Mouse (Mus musculus): ENCODE data around the gene Rps19bp1.

Gene Rps19bp1

DNA sequence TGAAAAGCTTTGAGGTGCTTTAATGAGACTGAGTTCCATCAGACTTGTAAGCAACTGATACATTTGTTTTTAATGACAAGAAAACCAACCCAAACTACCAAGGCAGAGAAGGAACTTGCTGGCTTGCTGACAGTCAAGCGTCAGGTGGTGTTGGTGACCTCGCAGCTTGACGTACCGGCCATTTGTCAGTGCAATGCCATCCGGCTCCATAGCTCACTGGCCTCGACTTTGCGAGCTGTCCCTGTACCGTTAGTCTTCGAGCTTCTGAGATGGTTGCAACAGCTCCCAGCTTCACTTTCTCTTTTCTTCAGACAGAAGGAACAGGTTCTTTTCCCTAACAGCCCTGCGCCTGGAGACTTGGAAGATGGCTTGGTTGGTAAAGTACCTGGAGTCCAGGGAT, 46.6 kb downstream of the Rps19bp1 start:
- DNase-seq: no peak

DNA sequence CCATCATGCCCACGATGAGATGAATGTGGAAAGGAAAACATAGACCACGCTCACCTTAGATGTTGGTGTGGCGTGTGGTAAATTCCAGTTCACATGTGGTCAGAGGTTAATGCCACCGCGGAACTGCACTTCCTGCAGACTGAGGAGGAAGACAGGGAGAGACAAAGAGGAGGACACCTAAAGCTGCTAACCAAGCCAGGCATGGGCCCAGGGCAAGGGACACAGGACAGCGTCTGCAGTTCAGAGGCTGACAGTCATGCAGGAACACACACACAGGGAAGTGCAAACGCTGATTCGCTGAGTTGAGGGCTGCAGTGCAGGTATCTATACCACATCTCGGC, 47.7 kb downstream of the Rps19bp1 start:
- DNase-seq: no peak

DNA sequence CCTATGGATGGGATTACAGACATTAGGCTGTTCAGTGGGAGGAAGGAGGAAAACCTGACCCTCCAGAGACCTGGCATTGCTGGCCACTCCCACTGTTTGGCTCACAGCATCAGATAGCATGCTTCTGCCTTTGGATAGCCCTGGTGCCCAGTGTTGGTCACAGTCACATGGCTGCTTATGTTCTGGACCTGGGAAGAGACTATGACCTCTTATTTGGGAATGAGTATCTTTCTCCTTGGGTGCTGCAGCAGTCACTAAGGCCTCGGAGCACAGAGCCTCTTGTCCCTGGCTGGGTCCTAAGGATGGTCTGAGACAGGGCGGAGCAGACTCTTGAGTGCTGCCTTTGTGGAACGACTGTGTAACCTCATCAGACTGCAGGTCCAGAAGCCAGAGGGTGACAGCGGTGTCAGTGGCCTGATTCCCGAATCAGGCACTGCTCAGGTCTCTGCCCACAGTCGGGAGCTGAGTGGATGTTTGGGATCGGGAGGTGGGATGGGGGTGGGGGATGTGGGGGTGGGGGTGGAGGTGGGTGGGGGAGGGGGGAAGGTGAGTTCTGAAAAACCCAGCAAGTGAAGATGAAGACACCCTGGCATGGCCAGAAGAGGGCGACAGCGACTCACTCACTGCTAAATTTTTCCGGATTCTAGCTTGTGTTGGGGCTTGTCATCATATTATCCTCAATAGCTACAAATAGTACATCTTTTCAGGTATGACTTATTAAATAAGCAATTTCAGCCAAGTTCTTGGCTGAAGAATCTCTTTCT, 48.2 kb downstream of the Rps19bp1 start:
- peak; percentile 51 for DNase-seq

DNA sequence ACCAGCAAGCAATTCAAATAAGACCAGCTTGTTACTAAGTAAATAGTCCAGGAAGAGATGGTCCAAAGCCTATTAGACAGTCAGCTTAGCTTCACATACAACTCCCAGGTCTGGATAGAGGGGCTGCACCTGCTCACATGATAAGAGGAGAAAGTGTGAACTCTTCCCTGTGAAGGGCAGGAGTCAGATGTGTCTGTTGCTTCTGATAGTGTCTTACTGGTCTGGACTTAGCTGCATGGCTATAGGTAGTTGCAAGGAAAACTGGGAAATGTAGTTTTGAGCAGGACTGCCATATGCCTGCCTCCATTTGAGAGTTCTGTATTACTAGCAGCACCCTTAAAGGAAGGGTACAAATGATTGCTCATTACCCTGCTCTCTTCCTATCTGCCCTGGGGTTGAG, 50.4 kb downstream of the Rps19bp1 start:
- no peak for DNase-seq
